Mouse (Mus musculus): ENCODE results near the gene Garem2.
"Not testable (repeated sequence)": the region's sequence is repeated elsewhere in the genome, so short reads cannot be mapped to it uniquely, and the experiment has no call there.

- TF ChIP-seq CTCF (IDR thresholded peaks at IDR 0.05; ENCODE audit: extremely low read depth, insufficient read length, insufficient replicate concordance, low read depth, low read length); POLR2A (IDR thresholded peaks at IDR 0.05; ENCODE audit: low read depth, low read length): not testable (repeated sequence)
Observed at GRCm38 (mm10) chr5:30059607-30060006, 45.4 kb upstream of the Garem2 start.
